In the genomic region with DNA sequence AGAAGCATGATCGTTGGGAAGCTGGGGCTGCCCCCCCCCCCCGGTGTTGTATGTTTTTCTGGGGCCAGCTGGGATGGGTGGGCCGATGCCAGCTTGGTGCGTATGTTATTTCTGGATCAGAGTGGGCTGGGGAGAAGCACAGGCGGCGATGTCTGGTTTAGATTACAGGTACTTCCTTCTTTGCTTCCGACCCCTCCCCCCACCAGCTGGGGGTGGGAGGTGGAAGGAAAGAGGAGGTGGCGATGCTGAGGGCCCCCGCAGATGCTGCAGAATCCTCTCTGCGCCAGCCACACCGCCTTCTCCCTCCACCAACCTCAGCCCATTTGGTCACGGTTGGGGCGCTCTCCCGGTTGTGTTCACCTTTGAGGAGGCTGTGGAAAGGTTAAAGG, we compare ENCODE assay signal across 8 mouse cellular contexts. TPM values are rescaled to one million over a fixed set of nuclear protein-coding genes. Genes with fewer than 3 reads are reported as not detected.
DNase-seq lines count a peak whose midpoint lies in the region; ATAC-seq and TF ChIP-seq lines count a peak whose summit lies in the region.

No protein-coding gene starts in this region.

- H3K36me3 ChIP-seq in heart, embryonic 11.5 days (ENCODE audit: control insufficient read depth, insufficient read depth, low read length) = no peaks in the 10 kb centered on the region
- H3K36me3 ChIP-seq in heart, adult 2 months (ENCODE audit: control insufficient read depth, insufficient read depth, low read length) = no peaks in the 10 kb centered on the region
- H3K36me3 ChIP-seq in forebrain, postnatal 0 days (ENCODE audit: insufficient read depth) = no peaks in the 10 kb centered on the region
- no peaks in the 10 kb centered on the region for H3K36me3 ChIP-seq in myocyte (ENCODE audit: control insufficient read depth, insufficient read depth)

- peaks cover 33% of the 10 kb centered on the region for H3K27me3 ChIP-seq in heart, embryonic 11.5 days (ENCODE audit: control insufficient read depth, insufficient read depth, low read length)
- H3K27me3 ChIP-seq in heart, adult 2 months (ENCODE audit: control insufficient read depth, insufficient read depth, low read length) = peaks cover 11% of the 10 kb centered on the region
- no peaks in the 10 kb centered on the region for H3K27me3 ChIP-seq in forebrain, postnatal 0 days (ENCODE audit: insufficient read depth, low read length)
- peaks cover 17% of the 10 kb centered on the region for H3K27me3 ChIP-seq in myocyte (ENCODE audit: control insufficient read depth, insufficient read depth, insufficient read length)

- H3K4me2 ChIP-seq in heart, embryonic 11.5 days = peak overlapping the region; percentile 95
- H3K4me2 ChIP-seq in forebrain, postnatal 0 days (ENCODE audit: low read depth) = peak overlapping the region; percentile 73
- H3K4me2 ChIP-seq in myocyte (ENCODE audit: low read depth) = peak overlapping the region; percentile 38

- no peak for ATAC-seq in heart, embryonic 11.5 days (replicated peaks; ENCODE audit: insufficient number of reproducible peaks, low FRiP score, low TSS enrichment)
- peak; percentile 62 for ATAC-seq in forebrain, postnatal 0 days

- no peaks in the 10 kb centered on the region for H3K9me3 ChIP-seq in heart, embryonic 11.5 days (replicated peaks; ENCODE audit: control insufficient read depth, low read length)
- no peaks in the 10 kb centered on the region for H3K9me3 ChIP-seq in forebrain, postnatal 0 days (ENCODE audit: low read length)

- no peak for DNase-seq in heart, adult 2 months
- peak; percentile 73 for DNase-seq in brain, embryonic 14.5 days (ENCODE audit: low read depth)
- peak; percentile 77 for DNase-seq in forebrain, postnatal 0 days
- DNase-seq in left cerebral cortex, adult 18-20 months (ENCODE audit: low spot score in 2 of 2) = peak; percentile 78 to 81
- DNase-seq in thymus, postnatal 25 days = peak; percentile 72
- no peak for DNase-seq in kidney, postnatal 25 days

- TF ChIP-seq EP300 in heart, adult 2 months (IDR thresholded peaks at IDR 0.05; ENCODE audit: insufficient read depth, low read depth, low read length) = no peak

- H3K4me3 ChIP-seq in heart, embryonic 11.5 days (ENCODE audit: low read depth, low read length) = peak overlapping the region; percentile 51
- no peak overlapping the region for H3K4me3 ChIP-seq in heart, adult 2 months
- peak overlapping the region; percentile 68 for H3K4me3 ChIP-seq in forebrain, postnatal 0 days (ENCODE audit: low read depth, low read length)
- no peak overlapping the region for H3K4me3 ChIP-seq in myocyte

- peaks cover 14% of the 10 kb centered on the region for H3K4me1 ChIP-seq in heart, embryonic 11.5 days (ENCODE audit: control insufficient read depth, insufficient read depth, low read length)
- no peaks in the 10 kb centered on the region for H3K4me1 ChIP-seq in heart, adult 2 months (ENCODE audit: control insufficient read depth, insufficient read depth, low read length)
- peaks cover 4% of the 10 kb centered on the region for H3K4me1 ChIP-seq in forebrain, postnatal 0 days (ENCODE audit: insufficient read depth)

- H3K27ac ChIP-seq in heart, embryonic 11.5 days (ENCODE audit: low read depth, low read length) = no peak overlapping the region
- no peak overlapping the region for H3K27ac ChIP-seq in heart, adult 2 months
- H3K27ac ChIP-seq in forebrain, postnatal 0 days (ENCODE audit: low read depth, low read length) = peak overlapping the region; percentile 42

- TF ChIP-seq POLR2A in heart, adult 2 months (IDR thresholded peaks at IDR 0.05; ENCODE audit: insufficient read depth, low read depth, low read length) = no peak
- no peak for TF ChIP-seq POLR2A in brain, embryonic 14.5 days (IDR thresholded peaks at IDR 0.05; ENCODE audit: borderline replicate concordance, extremely low read depth, insufficient read depth, insufficient read length, poor library complexity, severe bottlenecking)
- no peak for TF ChIP-seq POLR2A in myocyte (IDR thresholded peaks at IDR 0.05; ENCODE audit: insufficient read length, low read depth)

- intact Hi-C loops in heart, adult 2 months (cut with DNase I) = loop anchor here (10.0 kb wide), 1 partner anchor 229 kb away; no protein-coding TSS in a partner anchor

- no peak for TF ChIP-seq CTCF in heart, adult 2 months (IDR thresholded peaks at IDR 0.05)
- no peak for TF ChIP-seq CTCF in brain, embryonic 14.5 days (IDR thresholded peaks at IDR 0.05; ENCODE audit: borderline replicate concordance, extremely low read depth, insufficient read depth, insufficient read length)
- TF ChIP-seq CTCF in forebrain, postnatal 0 days (IDR thresholded peaks at IDR 0.05; ENCODE audit: low read depth) = no peak

- WGBS in heart, embryonic 11.5 days (ENCODE audit: insufficient replicate concordance) = 3% methylated on average over 14 of the region's 14 CpGs
- WGBS in heart, adult 2 months = 8% methylated on average over 14 of the region's 14 CpGs
- 3% methylated on average over 14 of the region's 14 CpGs for WGBS in forebrain, postnatal 0 days

- H3K9ac ChIP-seq in heart, embryonic 11.5 days (ENCODE audit: low read depth, low read length) = no peak overlapping the region
- no peak overlapping the region for H3K9ac ChIP-seq in heart, adult 2 months (ENCODE audit: low read depth, low read length)
- H3K9ac ChIP-seq in forebrain, postnatal 0 days = peak overlapping the region; percentile 80

- H3K79me2 ChIP-seq in heart, adult 2 months (replicated peaks; ENCODE audit: control insufficient read depth, insufficient read depth, low read length) = no peaks in the 10 kb centered on the region
- H3K79me2 ChIP-seq in myocyte (ENCODE audit: control insufficient read depth, insufficient read depth) = no peaks in the 10 kb centered on the region

- no peak overlapping the region for H3ac ChIP-seq in myocyte (ENCODE audit: control insufficient read depth, insufficient read length)

TF ChIP-seq in myocyte, 11 proteins besides CTCF, POLR2A, EP300 and RAD21:
- TF ChIP-seq POLR2AphosphoS2 (IDR thresholded peaks at IDR 0.05; ENCODE audit: insufficient read length, low read depth) (no peak), MYOD1 (IDR thresholded peaks at IDR 0.05; ENCODE audit: control insufficient read depth in 1 of 3, insufficient read length in 2 of 3, low read depth in 2 of 3) (peak in 1 of 3 experiments; percentile 48)

RNA-seq across cellular contexts. Expression of gene Pacsin1, which starts 0.7 kb away (rescaled TPM):
- 2.5 and 2.9 TPM in 2 replicates for polyA plus RNA-seq in heart, embryonic 11.5 days (2014; fragmentation: Nextera tagmentation; extraction: Ambion mirVana)
- under 1 TPM; 0.44 to 0.45 TPM for total RNA-seq in heart, adult 2 months (2021)
- polyA plus RNA-seq in heart, adult 2 months (2012; rRNA removed) = 0.29 and 0.61 TPM in 2 replicates
- 19.0 and 27.8 TPM in 2 replicates for polyA plus RNA-seq in brain, embryonic 14.5 days (2012; rRNA removed)
- 29.3 and 38.7 TPM in 2 replicates for total RNA-seq in forebrain, postnatal 0 days (2014; rRNA removed)
- polyA plus RNA-seq in forebrain, postnatal 0 days (2015; fragmentation: Nextera tagmentation; extraction: Ambion mirVana) = 42.5 and 62.5 TPM in 2 replicates
- 100 to 1,000 TPM; 429 to 433 TPM for total RNA-seq in left cerebral cortex, adult 18-20 months (2021)
- polyA plus RNA-seq in myocyte (2012; fragmentation: generic; extraction: Trizol) = 3.0 TPM

RNA-seq across cellular contexts. Expression of gene Rps10, which starts 19.5 kb away (rescaled TPM):
- polyA plus RNA-seq in heart, embryonic 11.5 days (2014; fragmentation: Nextera tagmentation; extraction: Ambion mirVana) = 659 and 724 TPM in 2 replicates
- 100 to 1,000 TPM; 529 to 604 TPM for total RNA-seq in heart, adult 2 months (2021)
- 448 and 482 TPM in 2 replicates for polyA plus RNA-seq in heart, adult 2 months (2012; rRNA removed)
- polyA plus RNA-seq in brain, embryonic 14.5 days (2012; rRNA removed) = 1,098 and 1,286 TPM in 2 replicates
- 1,348 and 1,517 TPM in 2 replicates for total RNA-seq in forebrain, postnatal 0 days (2014; rRNA removed)
- 502 and 620 TPM in 2 replicates for polyA plus RNA-seq in forebrain, postnatal 0 days (2015; fragmentation: Nextera tagmentation; extraction: Ambion mirVana)
- total RNA-seq in left cerebral cortex, adult 18-20 months (2021) = 100 to 1,000 TPM; 498 to 500 TPM
- 3,606 TPM for polyA plus RNA-seq in myocyte (2012; fragmentation: generic; extraction: Trizol)

RNA-seq across cellular contexts. Expression of gene RPS10-NUDT3, which starts 21.0 kb away (rescaled TPM):
- not detected in 2 replicates for polyA plus RNA-seq in heart, embryonic 11.5 days (2014; fragmentation: Nextera tagmentation; extraction: Ambion mirVana)
- not detected for total RNA-seq in heart, adult 2 months (2021)
- polyA plus RNA-seq in heart, adult 2 months (2012; rRNA removed) = not detected in 2 replicates
- polyA plus RNA-seq in brain, embryonic 14.5 days (2012; rRNA removed) = not detected in 2 replicates
- total RNA-seq in forebrain, postnatal 0 days (2014; rRNA removed) = not detected in 2 replicates
- not detected in 2 replicates for polyA plus RNA-seq in forebrain, postnatal 0 days (2015; fragmentation: Nextera tagmentation; extraction: Ambion mirVana)
- total RNA-seq in left cerebral cortex, adult 18-20 months (2021) = not detected
- not detected for polyA plus RNA-seq in myocyte (2012; fragmentation: generic; extraction: Trizol)

RNA-seq across cellular contexts. Expression of gene Nudt3, which starts 32.7 kb away (rescaled TPM):
- 38.8 and 47.4 TPM in 2 replicates for polyA plus RNA-seq in heart, embryonic 11.5 days (2014; fragmentation: Nextera tagmentation; extraction: Ambion mirVana)
- total RNA-seq in heart, adult 2 months (2021) = 100 to 1,000 TPM; 330 to 346 TPM
- polyA plus RNA-seq in heart, adult 2 months (2012; rRNA removed) = 143 and 189 TPM in 2 replicates
- 263 and 287 TPM in 2 replicates for polyA plus RNA-seq in brain, embryonic 14.5 days (2012; rRNA removed)
- 324 and 329 TPM in 2 replicates for total RNA-seq in forebrain, postnatal 0 days (2014; rRNA removed)
- 249 TPM in 2 replicates for polyA plus RNA-seq in forebrain, postnatal 0 days (2015; fragmentation: Nextera tagmentation; extraction: Ambion mirVana)
- 100 to 1,000 TPM; 562 to 569 TPM for total RNA-seq in left cerebral cortex, adult 18-20 months (2021)
- 142 TPM for polyA plus RNA-seq in myocyte (2012; fragmentation: generic; extraction: Trizol)

Comparison
In these comparisons a context has a peak if more than half of its experiments do, and no peak if none do; other contexts are left out.
1. H3K4me3 ChIP-seq: peak in heart, embryonic 11.5 days (single experiment) and forebrain, postnatal 0 days (single experiment); none in heart, adult 2 months (single experiment) and myocyte (single experiment).
2. H3K4me2 ChIP-seq: peak in every context shown above with its lines; median percentile 95 in heart, embryonic 11.5 days; 73 in forebrain, postnatal 0 days; 38 in myocyte.
3. DNase-seq: peak in brain, embryonic 14.5 days (single experiment), forebrain, postnatal 0 days (single experiment), left cerebral cortex, adult 18-20 months (2 of 2) and thymus, postnatal 25 days (single experiment); none in heart, adult 2 months (0 of 2) and kidney, postnatal 25 days (0 of 2).